Mouse (Mus musculus) midbrain, embryonic 14.5 days (tissue): Measurements from ENCODE around the gene Fzr1. TPM values are rescaled to one million over a fixed set of nuclear protein-coding genes. Genes with fewer than 3 reads are reported as not detected.
A peak's percentile ranks its signal among the peaks of the same experiment; 100 is the strongest.

Experiments
- ATAC-seq: fragments of 200-750 bp; cut with Nextera tagmentation; 2 replicates; pipeline ENCODE4 v1.8.0; 2017; ENCODE audit warnings: moderate number of reproducible peaks, moderate library complexity; ENCODE audit not compliant: low FRiP score, low TSS enrichment
- DNase-seq: peaks from one replicate; pipeline ENCODE4 v3.0.0-alpha.2; 2015
- H3K27ac ChIP-seq: fragments of 300-500 bp; sonication (generic); replicated peaks from 2 replicates; pipeline ENCODE4 v1.5.1; 2014; ENCODE audit warnings: mild to moderate bottlenecking, low read depth, low read length, moderate library complexity
- H3K27me3 ChIP-seq: fragments of 300-500 bp; sonication (generic); 2 replicates; pipeline ENCODE4 v1.6.1; 2014; ENCODE audit warnings: low read length, control low read depth, mixed read lengths; ENCODE audit not compliant: control insufficient read depth, insufficient read depth
- H3K36me3 ChIP-seq: fragments of 300-500 bp; sonication (generic); 2 replicates; pipeline ENCODE4 v1.6.1; 2014; ENCODE audit warnings: low read length, control low read depth; ENCODE audit not compliant: control insufficient read depth, insufficient read depth
- H3K4me1 ChIP-seq: fragments of 300-500 bp; sonication (generic); 2 replicates; pipeline ENCODE4 v1.6.1; 2014; ENCODE audit warnings: mild to moderate bottlenecking, antibody characterized with exemption, low read length, control low read depth; ENCODE audit not compliant: control insufficient read depth, insufficient read depth
- H3K4me2 ChIP-seq: fragments of 300-500 bp; sonication (generic); 2 replicates; pipeline ENCODE4 v1.6.1; 2014; ENCODE audit warnings: mild to moderate bottlenecking, low read length, moderate library complexity
- H3K4me3 ChIP-seq: fragments of 300-500 bp; sonication (generic); replicated peaks from 2 replicates; pipeline ENCODE4 v1.5.1; 2014; ENCODE audit warnings: low read depth, low read length
- H3K9ac ChIP-seq: fragments of 300-500 bp; sonication (generic); replicated peaks from 2 replicates; pipeline ENCODE4 v1.6.1; 2014; ENCODE audit warnings: mild to moderate bottlenecking, low read length, moderate library complexity
- H3K9me3 ChIP-seq: fragments of 300-500 bp; sonication (generic); 2 replicates; pipeline ENCODE4 v1.6.1; 2016; ENCODE audit warnings: low read length, control low read depth, mixed read lengths; ENCODE audit not compliant: control insufficient read depth
- WGBS: fragments of 180-500 bp; shearing (Covaris S2); extraction: QIAGEN DNeasy Blood & Tissue Kit; methylation state at CpG from one replicate; pipeline ENCODE4 v1.1.7; 2014; 5-methylcytosine and 5-hydroxymethylcytosine counted together
- polyA plus RNA-seq: library from polyadenylated mRNA; unstranded; fragments of >200 nt; fragmentation: Nextera tagmentation; extraction: Ambion mirVana; gene quantifications from 2 replicates; pipeline ENCODE4 v1.2.1, GENCODE M21; 2014

The Fzr1 gene
- polyA plus RNA-seq, 1 experiment from 2014 or later: 122 TPM

- ATAC-seq: no peak
- 0 out of 2 replicates have a peak overlapping the region, but pooled peaks have one; percentile 26 for H3K27ac ChIP-seq
- 42% methylated on average over 11 of the region's 11 CpGs for WGBS
- no peak overlapping the region for H3K4me2 ChIP-seq
- H3K9me3 ChIP-seq: no peaks in the 10 kb centered on the region
- 0 out of 2 replicates have a peak, but pooled peaks cover 2% of the 10 kb centered on the region for H3K36me3 ChIP-seq
- H3K4me1 ChIP-seq: peaks cover 23% of the 10 kb centered on the region
- no peak for DNase-seq
- H3K27me3 ChIP-seq: no peaks in the 10 kb centered on the region
- H3K4me3 ChIP-seq: no peak overlapping the region
- no peak overlapping the region; the same call in none of the 2 replicates for H3K9ac ChIP-seq
These were observed 40.1 kb upstream of the Fzr1 start for GRCm38 (mm10) chr10:81418216-81419070.

GRCm38 (mm10) chr10:81417227-81418215 lies 39.2 kb upstream of the Fzr1 start:
- no peaks in the 10 kb centered on the region for H3K27me3 ChIP-seq
- 50% methylated on average over 12 of the region's 12 CpGs for WGBS
- DNase-seq (no peak), ATAC-seq (no peak)
- H3K9ac ChIP-seq: peak overlapping the region; percentile 40; the same call in 1 of the 2 replicates
- H3K36me3 ChIP-seq: 0 out of 2 replicates have a peak, but pooled peaks cover 2% of the 10 kb centered on the region
- no peaks in the 10 kb centered on the region for H3K9me3 ChIP-seq
- peak overlapping the region; percentile 53 for H3K4me2 ChIP-seq
- H3K4me3 ChIP-seq: peak overlapping the region; percentile 23
- peak overlapping the region; percentile 20; the same call in 1 of the 2 replicates for H3K27ac ChIP-seq
- H3K4me1 ChIP-seq: peaks cover 23% of the 10 kb centered on the region

GRCm38 (mm10) chr10:81416581-81417226 lies 38.4 kb upstream of the Fzr1 start:
- Histone ChIP-seq H3K27ac (peak overlapping the region; percentile 20; the same call in 1 of the 2 replicates), H3K4me3 (peak overlapping the region; percentile 23), H3K9me3 (no peaks in the 10 kb centered on the region), H3K4me1 (peaks cover 26% of the 10 kb centered on the region), H3K36me3 (0 out of 2 replicates have a peak, but pooled peaks cover 2% of the 10 kb centered on the region), H3K4me2 (peak overlapping the region; percentile 53), H3K27me3 (no peaks in the 10 kb centered on the region), H3K9ac (peak overlapping the region; percentile 40; the same call in 1 of the 2 replicates)
- DNase-seq (peak; percentile 82), ATAC-seq (peak; percentile 55)
- 1% methylated on average over 24 of the region's 26 CpGs for WGBS

- no peak overlapping the region for H3K4me3 ChIP-seq
- H3K27ac ChIP-seq: no peak overlapping the region
- no peaks in the 10 kb centered on the region for H3K27me3 ChIP-seq
- no peak overlapping the region for H3K4me2 ChIP-seq
- H3K9ac ChIP-seq: no peak overlapping the region
- H3K36me3 ChIP-seq: 0 out of 2 replicates have a peak, but pooled peaks cover 2% of the 10 kb centered on the region
- H3K4me1 ChIP-seq: peaks cover 28% of the 10 kb centered on the region
- WGBS: 70% methylated on average over 17 of the region's 17 CpGs
- ATAC-seq (no peak), DNase-seq (no peak)
- no peaks in the 10 kb centered on the region for H3K9me3 ChIP-seq
These were observed 37.4 kb upstream of the Fzr1 start for GRCm38 (mm10) chr10:81415549-81416310.

DNA sequence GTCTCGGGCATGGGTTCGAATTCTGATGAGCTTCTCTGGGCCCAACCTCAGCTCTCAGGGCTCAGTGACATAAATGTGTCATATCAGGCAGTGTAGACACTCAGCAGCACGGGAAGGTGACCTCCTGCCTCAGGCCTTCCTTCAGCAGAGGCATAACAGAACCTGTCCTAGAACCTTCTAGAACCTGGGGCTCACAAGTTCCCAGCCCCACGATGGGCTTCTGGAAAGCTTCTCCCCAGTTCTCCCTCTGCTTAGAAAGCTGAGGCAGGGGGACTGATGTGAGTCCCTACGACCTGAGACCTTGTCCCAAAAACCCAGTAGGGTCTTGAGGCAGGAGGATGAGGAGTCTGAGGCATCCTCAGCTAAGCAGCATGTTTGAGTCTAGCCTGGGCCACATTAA lies 36.8 kb upstream of the Fzr1 start:
- Histone ChIP-seq H3K4me3 (no peak overlapping the region), H3K36me3 (0 out of 2 replicates have a peak, but pooled peaks cover 2% of the 10 kb centered on the region), H3K9ac (no peak overlapping the region), H3K27me3 (no peaks in the 10 kb centered on the region), H3K27ac (no peak overlapping the region), H3K4me2 (no peak overlapping the region), H3K4me1 (peaks cover 28% of the 10 kb centered on the region), H3K9me3 (no peaks in the 10 kb centered on the region)
- no peak for ATAC-seq
- 85% methylated on average over 5 of the region's 5 CpGs for WGBS
- DNase-seq: no peak

- H3K27ac ChIP-seq: no peak overlapping the region
- ATAC-seq (no peak), DNase-seq (no peak)
- peaks cover 28% of the 10 kb centered on the region for H3K4me1 ChIP-seq
- 0 out of 2 replicates have a peak, but pooled peaks cover under 1% of the 10 kb centered on the region for H3K36me3 ChIP-seq
- no peak overlapping the region for H3K4me3 ChIP-seq
- H3K4me2 ChIP-seq: no peak overlapping the region
- H3K9me3 ChIP-seq: no peaks in the 10 kb centered on the region
- no peaks in the 10 kb centered on the region for H3K27me3 ChIP-seq
- H3K9ac ChIP-seq: no peak overlapping the region
These were observed 36.4 kb upstream of the Fzr1 start for GRCm38 (mm10) chr10:81414682-81415081.

DNA sequence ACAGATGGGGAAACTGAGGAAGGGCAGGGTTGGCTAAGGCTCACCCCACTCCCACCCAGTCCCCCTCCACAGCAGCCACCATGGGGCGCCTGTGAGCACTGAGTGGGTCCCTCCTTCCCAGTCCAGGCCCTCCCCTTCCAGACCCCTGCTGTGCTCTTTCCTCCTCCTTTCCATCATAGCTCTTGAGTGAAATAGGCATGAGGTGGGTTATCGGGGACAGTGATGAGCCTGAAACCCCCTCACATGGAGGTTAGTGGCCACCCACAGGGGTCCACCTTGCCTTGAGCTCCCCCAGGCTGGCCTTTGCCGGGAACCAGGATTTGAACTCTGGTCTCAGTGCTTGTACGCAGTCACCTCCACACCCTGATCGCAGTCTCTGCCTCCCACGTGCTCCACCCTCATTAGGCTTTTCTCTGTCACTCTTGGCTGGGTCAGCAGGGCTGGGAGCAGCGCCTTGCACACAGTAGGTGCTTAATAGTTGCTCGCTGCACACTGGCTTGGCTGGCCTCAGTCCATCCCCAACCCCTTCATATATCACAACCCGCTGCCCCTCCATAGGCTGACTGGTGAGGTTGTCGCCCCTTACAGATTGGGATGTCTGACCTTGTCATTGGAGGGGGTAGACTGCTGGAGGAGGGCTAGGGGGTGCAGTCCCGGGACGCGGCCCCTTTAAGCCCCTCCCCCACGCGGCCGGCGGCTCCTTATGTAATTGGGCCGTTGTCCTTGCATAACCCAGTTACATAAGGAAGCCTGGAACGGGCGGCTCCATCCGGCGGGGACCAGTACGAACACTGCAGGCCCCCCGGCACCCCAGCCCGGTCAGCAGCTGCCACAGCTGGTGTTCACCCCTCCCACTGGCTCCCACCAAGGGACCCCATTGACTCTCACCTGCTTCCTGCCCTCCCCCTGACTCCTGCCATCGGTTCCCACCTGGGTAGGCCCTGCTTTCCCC lies 35.3 kb upstream of the Fzr1 start:
- ATAC-seq: no peak; the same call in 1 of the 2 replicates
- H3K4me2 ChIP-seq: peak overlapping the region; percentile 24; the same call in 1 of the 2 replicates

More for the DNA sequence above, 35.3 kb upstream of the Fzr1 start:
- Histone ChIP-seq H3K4me3 (no peak overlapping the region), H3K27ac (no peak overlapping the region), H3K4me1 (peaks cover 23% of the 10 kb centered on the region), H3K27me3 (peaks cover 1% of the 10 kb centered on the region; the same call in 1 of the 2 replicates), H3K9me3 (no peaks in the 10 kb centered on the region), H3K36me3 (no peaks in the 10 kb centered on the region), H3K9ac (0 out of 2 replicates have a peak overlapping the region, but pooled peaks have one; percentile 16)
- 31% methylated on average over 26 of the region's 26 CpGs for WGBS
- peak; percentile 63 for DNase-seq
